Mouse (Mus musculus) liver, adult (tissue): ENCODE measurements around the gene Erap1.

Experiments used
- GATA4 ChIP-seq: IDR thresholded peaks from 2 replicates; pipeline ENCODE4 v1.6.1; 2014; ENCODE audit warnings: mild to moderate bottlenecking, low read length; ENCODE audit not compliant: insufficient replicate concordance

Erap1 gene

DNA sequence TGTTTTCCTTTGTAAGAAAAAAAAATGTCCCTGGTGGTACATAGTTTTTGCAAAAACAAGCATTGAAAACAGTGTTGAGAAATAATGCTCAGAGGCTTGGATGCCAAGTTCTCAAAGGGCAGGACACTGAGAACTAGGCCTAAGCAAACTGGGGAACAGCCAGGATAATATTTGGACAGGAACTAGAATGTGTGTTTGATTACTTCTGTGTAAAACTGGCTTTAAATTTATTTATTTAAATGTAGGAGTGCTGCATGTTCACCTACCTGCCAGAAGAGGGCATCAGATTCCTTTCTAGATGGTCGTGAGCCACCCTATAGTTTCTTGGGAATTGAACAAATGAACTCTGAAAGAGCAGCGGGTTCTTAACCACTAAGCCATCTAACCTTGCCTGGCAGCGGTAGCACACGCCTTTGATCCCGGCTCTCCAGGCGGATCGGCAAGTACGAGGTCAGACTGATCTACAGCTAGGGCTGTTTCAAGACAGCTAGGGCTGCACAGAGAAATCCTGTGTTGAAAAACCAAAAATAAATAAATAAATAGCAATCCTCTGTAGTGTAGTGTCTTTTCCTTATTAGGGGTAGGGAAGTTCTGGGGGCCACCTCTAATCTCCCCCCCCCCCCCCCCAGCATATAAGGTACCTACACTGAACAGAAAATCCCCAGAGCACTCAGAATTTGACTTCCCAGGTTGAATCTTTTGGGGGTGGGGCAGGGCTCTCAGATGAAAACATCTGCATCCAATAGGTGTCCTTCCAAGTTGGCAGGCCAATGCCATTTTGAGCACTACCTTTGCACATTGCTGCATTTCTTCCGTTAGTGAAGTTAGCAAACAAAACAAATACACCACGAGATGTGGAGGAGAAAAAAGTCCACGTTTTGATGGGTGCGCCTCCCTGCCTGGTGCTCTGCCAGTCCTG lies at the start of gene Erap1:
TSS of gene Erap1 (plus strand) at position 776 of the 919 bp plus-strand sequence.
- no peak for TF ChIP-seq GATA4

DNA sequence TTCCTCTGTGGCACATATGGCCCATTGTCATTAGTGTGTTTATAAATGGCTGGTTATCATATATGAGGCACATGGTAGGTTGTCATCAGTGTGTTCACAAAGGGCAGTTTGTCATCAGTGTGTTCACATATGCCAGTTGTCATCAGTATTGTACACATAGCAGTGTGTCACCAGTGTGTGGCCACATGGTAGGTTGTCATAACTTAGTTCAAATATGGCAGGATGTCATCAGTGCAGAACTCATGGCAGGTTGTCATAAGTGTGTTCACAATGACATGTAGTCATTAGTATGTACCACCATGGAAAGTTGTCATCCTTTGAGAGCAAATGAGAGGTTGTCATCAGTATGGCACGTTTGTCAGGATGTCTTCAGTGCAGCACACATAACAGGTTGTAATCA lies 7.0 kb upstream of the Erap1 start:
- no peak for TF ChIP-seq GATA4

DNA sequence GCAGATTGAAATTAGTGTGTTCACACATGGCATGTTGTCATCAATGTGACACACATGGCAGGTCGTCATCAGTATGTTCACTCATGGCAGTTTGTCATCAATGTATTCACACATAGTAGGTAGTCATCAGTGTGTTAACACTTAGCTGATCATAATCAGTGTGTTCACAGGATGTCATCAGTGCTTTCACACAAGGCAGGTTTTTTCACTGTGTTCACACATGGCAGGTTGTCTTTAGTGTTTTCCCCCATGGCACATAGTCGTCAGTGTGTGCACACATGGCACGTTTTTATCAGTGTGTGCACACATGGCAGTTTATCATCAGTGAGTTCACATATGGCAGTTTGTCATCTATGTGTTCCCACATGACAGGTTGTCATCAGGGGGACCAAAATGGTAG lies 6.5 kb upstream of the Erap1 start:
- TF ChIP-seq GATA4: no peak

DNA sequence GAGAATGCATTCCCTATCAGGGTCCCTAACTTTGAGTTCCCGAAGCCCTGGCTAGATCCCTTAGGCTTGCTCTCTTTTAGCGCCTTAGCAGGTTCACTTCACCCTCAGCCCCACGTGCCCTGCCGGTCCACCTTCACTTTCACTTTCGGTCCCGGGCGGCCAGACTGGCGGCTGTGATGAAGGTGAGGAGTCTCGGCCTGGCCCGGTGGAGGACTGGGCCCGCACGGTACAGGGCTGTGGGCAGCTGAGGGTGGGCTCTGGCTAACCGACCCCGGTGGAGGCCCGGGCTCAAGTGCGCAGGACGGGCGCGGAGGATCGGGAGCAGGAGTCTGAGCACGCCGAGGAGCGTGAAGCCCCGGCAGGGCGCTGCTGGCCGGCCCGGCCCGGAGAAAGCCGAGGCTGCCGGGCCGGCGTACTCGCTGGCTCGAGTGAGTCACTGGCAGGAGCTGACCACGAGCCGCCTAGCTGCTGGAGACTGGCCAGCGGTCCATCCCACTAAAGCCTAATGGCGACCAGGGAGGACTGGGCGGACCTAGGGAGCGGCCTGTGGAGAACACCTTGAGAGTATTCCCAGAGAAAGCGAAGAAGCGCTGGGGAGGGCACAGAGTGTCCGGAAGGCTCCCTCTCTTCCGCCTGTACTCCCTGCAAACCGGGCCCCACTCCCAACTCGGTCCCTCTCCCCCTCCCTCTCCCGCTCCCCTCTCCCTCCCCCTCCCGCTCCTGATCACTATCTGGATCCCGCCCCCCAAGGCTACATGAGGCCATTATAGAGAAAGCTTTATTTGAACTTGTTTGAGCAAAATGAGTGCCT lies 549 bp downstream of the Erap1 start:
- peak; percentile 82 for TF ChIP-seq GATA4

DNA sequence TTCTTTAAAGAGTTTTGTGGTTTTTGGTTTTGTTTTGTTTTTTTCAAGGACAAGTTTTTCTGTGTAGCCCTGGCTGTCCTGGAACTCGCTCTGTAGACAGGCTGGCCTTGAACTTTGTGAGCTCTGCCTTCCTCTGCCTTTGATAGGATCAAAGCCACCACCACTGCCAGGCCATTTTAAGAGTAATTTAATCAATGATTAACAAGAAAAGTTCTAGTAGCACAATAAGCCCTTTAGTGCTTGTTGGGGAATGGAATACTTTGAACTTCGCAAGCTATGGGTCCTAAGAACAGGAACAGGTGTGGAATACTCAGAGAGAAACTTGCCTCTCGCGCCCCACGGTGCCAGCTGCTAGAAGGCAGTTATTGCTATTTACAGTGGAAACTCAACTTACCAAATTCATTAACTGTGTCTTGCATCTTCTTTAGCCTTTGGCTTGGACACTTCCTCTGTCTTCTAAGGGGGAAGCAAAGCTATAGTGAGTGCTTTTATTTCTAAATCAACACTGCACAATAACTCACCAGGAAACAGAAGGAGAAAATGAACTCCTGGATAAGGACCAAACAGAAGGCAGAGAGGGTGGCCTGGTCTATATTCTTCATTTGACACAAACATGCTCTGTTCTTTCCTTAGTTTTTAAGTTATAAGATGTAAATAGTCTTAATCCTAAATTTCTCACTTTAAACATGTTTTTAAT lies 56.3 kb downstream of the Erap1 start:
- no peak for TF ChIP-seq GATA4

DNA sequence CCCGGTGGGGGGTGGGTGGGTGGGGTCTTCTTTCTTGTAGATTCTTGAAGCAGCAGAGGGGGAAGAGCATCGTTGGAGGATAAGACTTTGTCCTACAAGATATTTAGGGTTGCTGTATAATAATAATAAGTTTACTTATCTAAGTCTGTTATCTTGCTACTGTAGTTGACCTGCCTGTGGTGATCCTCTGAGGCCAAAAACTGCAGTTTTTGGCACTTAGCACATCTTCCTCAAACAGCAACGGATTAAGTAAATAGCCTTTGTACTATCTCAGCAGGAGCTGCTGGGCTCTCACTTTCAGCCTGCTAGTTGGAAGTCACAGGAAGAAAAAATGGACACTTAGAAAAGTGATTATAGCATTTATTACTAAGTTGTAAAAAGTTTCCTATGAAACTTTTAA lies 56.9 kb downstream of the Erap1 start:
- peak; percentile 74 for TF ChIP-seq GATA4

DNA sequence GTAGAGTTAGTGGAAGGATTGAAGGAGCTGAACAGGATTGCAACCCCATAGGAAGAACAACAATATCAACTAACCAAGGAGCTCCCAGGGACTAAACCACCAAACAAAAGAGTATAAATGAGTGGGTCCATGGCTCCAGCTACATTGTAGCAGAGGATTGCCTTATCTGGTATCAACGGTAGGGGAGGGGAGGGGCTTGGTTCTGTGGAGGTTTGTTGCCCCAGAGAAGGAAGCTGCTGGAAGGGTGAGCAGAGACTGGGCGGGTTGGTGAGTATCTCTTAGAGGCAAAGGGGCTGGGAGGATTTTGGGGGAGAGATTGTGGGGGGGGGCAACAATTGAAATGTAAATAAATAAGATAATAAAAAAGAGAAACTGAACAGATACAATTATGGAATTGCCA lies 79.6 kb downstream of the Erap1 start:
- TF ChIP-seq GATA4: no peak

GRCm38 (mm10) chr13:74733726-74734125 lies 94.4 kb downstream of the Erap1 start:
- TF ChIP-seq GATA4: no peak

DNA sequence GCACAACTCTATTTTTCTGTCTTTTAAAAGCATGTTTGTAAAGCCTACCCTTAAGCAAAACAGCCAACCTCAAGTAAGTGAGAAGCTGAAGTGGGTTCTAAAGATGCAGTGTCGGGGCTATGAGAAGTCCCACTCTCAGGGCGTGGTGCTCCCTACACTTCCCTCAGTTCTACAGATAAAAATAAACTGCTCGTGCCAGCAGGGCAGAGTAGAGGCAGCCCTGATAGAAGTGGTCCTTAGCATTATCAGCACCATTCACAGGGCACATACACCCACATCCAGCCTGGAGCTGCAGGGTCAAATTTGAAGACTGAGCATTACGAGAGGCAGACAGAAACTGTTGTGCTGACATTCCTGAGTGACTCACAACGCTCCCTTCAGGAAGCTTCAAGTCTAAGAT lies 96.5 kb downstream of the Erap1 start:
- no peak for TF ChIP-seq GATA4

- no peak for TF ChIP-seq GATA4
Observed at GRCm38 (mm10) chr13:74736396-74736795, 97.0 kb downstream of the Erap1 start.
